Comparison of ENCODE assay signal across 8 mouse cellular contexts in genomic region chr10:81346453-81347067, GRCm38 (mm10). TPM values are rescaled to one million over a fixed set of nuclear protein-coding genes. Genes with fewer than 3 reads are reported as not detected.
DNase-seq lines count a peak whose midpoint lies in the region; ATAC-seq and TF ChIP-seq lines count a peak whose summit lies in the region.

No protein-coding gene starts in this region.

- 10% methylated on average over 55 of the region's 55 CpGs for WGBS in hindbrain, embryonic 13.5 days
- WGBS in limb, embryonic 14.5 days, result 11% methylated on average over 39 of the region's 55 CpGs
- WGBS in midbrain, embryonic 13.5 days, result 7% methylated on average over 54 of the region's 55 CpGs

- peaks cover 32% of the 10 kb centered on the region for H3K4me1 ChIP-seq in hindbrain, embryonic 13.5 days (replicated peaks)
- peaks cover 26% of the 10 kb centered on the region for H3K4me1 ChIP-seq in limb, embryonic 14.5 days (ENCODE audit: control insufficient read depth, insufficient read depth, low read length)
- H3K4me1 ChIP-seq in midbrain, embryonic 13.5 days (replicated peaks), result peaks cover 39% of the 10 kb centered on the region

- H3K9ac ChIP-seq in hindbrain, embryonic 13.5 days, result peak overlapping the region; percentile 61
- peak overlapping the region; percentile 26; the same call in 1 of the 2 replicates for H3K9ac ChIP-seq in limb, embryonic 14.5 days (ENCODE audit: low read depth, low read length, severe bottlenecking)
- peak overlapping the region; percentile 46 for H3K9ac ChIP-seq in midbrain, embryonic 13.5 days (replicated peaks)

- no peaks in the 10 kb centered on the region for H3K9me3 ChIP-seq in hindbrain, embryonic 13.5 days
- H3K9me3 ChIP-seq in limb, embryonic 14.5 days (ENCODE audit: control insufficient read depth, low read length), result no peaks in the 10 kb centered on the region
- no peaks in the 10 kb centered on the region for H3K9me3 ChIP-seq in midbrain, embryonic 13.5 days

- peak overlapping the region; percentile 31 for H3K4me3 ChIP-seq in hindbrain, embryonic 13.5 days
- H3K4me3 ChIP-seq in limb, embryonic 14.5 days (replicated peaks; ENCODE audit: low read length), result peak overlapping the region; percentile 27
- peak overlapping the region; percentile 27 for H3K4me3 ChIP-seq in midbrain, embryonic 13.5 days (replicated peaks)

- no peak overlapping the region for H3K27ac ChIP-seq in hindbrain, embryonic 13.5 days
- H3K27ac ChIP-seq in limb, embryonic 14.5 days (replicated peaks; ENCODE audit: low read depth, low read length), result no peak overlapping the region
- H3K27ac ChIP-seq in midbrain, embryonic 13.5 days, result no peak overlapping the region

- peaks cover 74% of the 10 kb centered on the region for H3K27me3 ChIP-seq in hindbrain, embryonic 13.5 days
- peaks cover 36% of the 10 kb centered on the region for H3K27me3 ChIP-seq in limb, embryonic 14.5 days (ENCODE audit: control insufficient read depth, insufficient read depth, low read length)
- peaks cover 60% of the 10 kb centered on the region for H3K27me3 ChIP-seq in midbrain, embryonic 13.5 days

- no peaks in the 10 kb centered on the region for H3K36me3 ChIP-seq in hindbrain, embryonic 13.5 days
- peaks cover 21% of the 10 kb centered on the region for H3K36me3 ChIP-seq in limb, embryonic 14.5 days (ENCODE audit: control insufficient read depth, insufficient read depth, low read length)
- H3K36me3 ChIP-seq in midbrain, embryonic 13.5 days, result peaks cover 8% of the 10 kb centered on the region; the same call in 1 of the 2 replicates

- H3K4me2 ChIP-seq in hindbrain, embryonic 13.5 days, result peak overlapping the region; percentile 53
- peak overlapping the region; percentile 50 for H3K4me2 ChIP-seq in limb, embryonic 14.5 days (replicated peaks; ENCODE audit: low read depth, low read length, severe bottlenecking)
- peak overlapping the region; percentile 50 for H3K4me2 ChIP-seq in midbrain, embryonic 13.5 days (replicated peaks)

- ATAC-seq in hindbrain, embryonic 13.5 days (ENCODE audit: low FRiP score), result no peak
- ATAC-seq in limb, embryonic 14.5 days (ENCODE audit: low FRiP score, low read depth), result no peak
- ATAC-seq in midbrain, embryonic 13.5 days, result no peak

- peak; percentile 63 to 75 for DNase-seq in spleen, adult 18-20 months
- DNase-seq in spleen, adult 12 weeks (ENCODE audit: low spot score), result no peak
- peak; percentile 86 for DNase-seq in embryo, embryonic 11 days
- peak; percentile 56 for DNase-seq in limb, embryonic 14.5 days (ENCODE audit: low spot score)
- DNase-seq in spleen, postnatal 36 days (ENCODE audit: low spot score in 2 of 2), result peak; percentile 69 to 71
- DNase-seq in layer of hippocampus, adult 9-11 months, result no peak

- TF ChIP-seq POLR2A in limb, embryonic 14.5 days (IDR thresholded peaks at IDR 0.05; ENCODE audit: borderline replicate concordance, extremely low read depth, insufficient read depth, insufficient read length), result no peak

RNA-seq across cellular contexts. Expression of gene Gipc3, which starts 3.5 kb away (rescaled TPM):
- polyA plus RNA-seq in hindbrain, embryonic 13.5 days (2015; fragmentation: Nextera tagmentation; extraction: Ambion mirVana), result not detected in 2 replicates
- polyA plus RNA-seq in limb, embryonic 14.5 days (2012; rRNA removed), result 0.09 and 0.12 TPM in 2 replicates
- polyA plus RNA-seq in limb, embryonic 14.5 days (2014; fragmentation: Nextera tagmentation; extraction: Ambion mirVana), result 0.06 TPM in 2 replicates
- not detected in 2 replicates for polyA plus RNA-seq in midbrain, embryonic 13.5 days (2015; fragmentation: Nextera tagmentation; extraction: Ambion mirVana)

RNA-seq across cellular contexts. Expression of gene Hmg20b, which starts 3.7 kb away (rescaled TPM):
- 47.3 and 50.4 TPM in 2 replicates for polyA plus RNA-seq in hindbrain, embryonic 13.5 days (2015; fragmentation: Nextera tagmentation; extraction: Ambion mirVana)
- polyA plus RNA-seq in limb, embryonic 14.5 days (2012; rRNA removed), result 135 and 137 TPM in 2 replicates
- polyA plus RNA-seq in limb, embryonic 14.5 days (2014; fragmentation: Nextera tagmentation; extraction: Ambion mirVana), result 92.9 and 104 TPM in 2 replicates
- polyA plus RNA-seq in midbrain, embryonic 13.5 days (2015; fragmentation: Nextera tagmentation; extraction: Ambion mirVana), result 46.5 and 49.8 TPM in 2 replicates

RNA-seq across cellular contexts. Expression of gene Mfsd12, which starts 10.7 kb away (rescaled TPM):
- polyA plus RNA-seq in hindbrain, embryonic 13.5 days (2015; fragmentation: Nextera tagmentation; extraction: Ambion mirVana), result 11.9 and 12.4 TPM in 2 replicates
- 12.0 and 18.5 TPM in 2 replicates for polyA plus RNA-seq in limb, embryonic 14.5 days (2012; rRNA removed)
- 6.8 and 8.0 TPM in 2 replicates for polyA plus RNA-seq in limb, embryonic 14.5 days (2014; fragmentation: Nextera tagmentation; extraction: Ambion mirVana)
- polyA plus RNA-seq in midbrain, embryonic 13.5 days (2015; fragmentation: Nextera tagmentation; extraction: Ambion mirVana), result 8.8 and 10.1 TPM in 2 replicates

RNA-seq across cellular contexts. Expression of gene Tbxa2r, which starts 18.0 kb away (rescaled TPM):
- polyA plus RNA-seq in hindbrain, embryonic 13.5 days (2015; fragmentation: Nextera tagmentation; extraction: Ambion mirVana), result 4.6 and 5.6 TPM in 2 replicates
- 9.2 and 13.7 TPM in 2 replicates for polyA plus RNA-seq in limb, embryonic 14.5 days (2012; rRNA removed)
- 8.5 and 10.8 TPM in 2 replicates for polyA plus RNA-seq in limb, embryonic 14.5 days (2014; fragmentation: Nextera tagmentation; extraction: Ambion mirVana)
- 4.7 and 4.9 TPM in 2 replicates for polyA plus RNA-seq in midbrain, embryonic 13.5 days (2015; fragmentation: Nextera tagmentation; extraction: Ambion mirVana)

RNA-seq across cellular contexts. Expression of gene 4930404N11Rik, which starts 19.1 kb away (rescaled TPM):
- 1.0 and 1.1 TPM in 2 replicates for polyA plus RNA-seq in hindbrain, embryonic 13.5 days (2015; fragmentation: Nextera tagmentation; extraction: Ambion mirVana)
- 0.43 and 0.95 TPM in 2 replicates for polyA plus RNA-seq in limb, embryonic 14.5 days (2012; rRNA removed)
- polyA plus RNA-seq in limb, embryonic 14.5 days (2014; fragmentation: Nextera tagmentation; extraction: Ambion mirVana), result 0.37 and 0.41 TPM in 2 replicates
- polyA plus RNA-seq in midbrain, embryonic 13.5 days (2015; fragmentation: Nextera tagmentation; extraction: Ambion mirVana), result 0.44 and 0.70 TPM in 2 replicates

Comparison
In these comparisons a context has a peak if more than half of its experiments do, and no peak if none do; other contexts are left out.
1. DNase-seq: peak in spleen, adult 18-20 months (2 of 2), embryo, embryonic 11 days (single experiment), limb, embryonic 14.5 days (single experiment) and spleen, postnatal 36 days (2 of 2); none in spleen, adult 12 weeks (single experiment) and layer of hippocampus, adult 9-11 months (single experiment).
2. Peak in every context shown above with its lines, with median percentiles within 50 percentile points of each other: H3K4me2 ChIP-seq, H3K4me3 ChIP-seq and H3K9ac ChIP-seq.